Mouse (Mus musculus) layer of hippocampus, postnatal 36 days (tissue): ENCODE results near the gene Scd1. TPM values are rescaled to one million over a fixed set of nuclear protein-coding genes. Genes with fewer than 3 reads are reported as not detected.

Experiments
- DNase-seq, 2 experiments: peaks; one replicate each; pipeline ENCODE4 v3.0.0; 2022
- total RNA-seq, 2 experiments: library from RNA; stranded (reverse); gene quantifications; 2 replicates each; pipeline ENCODE4 v1.2.3; 2021

Scd1 gene
- total RNA-seq: 100 to 1,000 TPM; 121 to 157 TPM

DNA sequence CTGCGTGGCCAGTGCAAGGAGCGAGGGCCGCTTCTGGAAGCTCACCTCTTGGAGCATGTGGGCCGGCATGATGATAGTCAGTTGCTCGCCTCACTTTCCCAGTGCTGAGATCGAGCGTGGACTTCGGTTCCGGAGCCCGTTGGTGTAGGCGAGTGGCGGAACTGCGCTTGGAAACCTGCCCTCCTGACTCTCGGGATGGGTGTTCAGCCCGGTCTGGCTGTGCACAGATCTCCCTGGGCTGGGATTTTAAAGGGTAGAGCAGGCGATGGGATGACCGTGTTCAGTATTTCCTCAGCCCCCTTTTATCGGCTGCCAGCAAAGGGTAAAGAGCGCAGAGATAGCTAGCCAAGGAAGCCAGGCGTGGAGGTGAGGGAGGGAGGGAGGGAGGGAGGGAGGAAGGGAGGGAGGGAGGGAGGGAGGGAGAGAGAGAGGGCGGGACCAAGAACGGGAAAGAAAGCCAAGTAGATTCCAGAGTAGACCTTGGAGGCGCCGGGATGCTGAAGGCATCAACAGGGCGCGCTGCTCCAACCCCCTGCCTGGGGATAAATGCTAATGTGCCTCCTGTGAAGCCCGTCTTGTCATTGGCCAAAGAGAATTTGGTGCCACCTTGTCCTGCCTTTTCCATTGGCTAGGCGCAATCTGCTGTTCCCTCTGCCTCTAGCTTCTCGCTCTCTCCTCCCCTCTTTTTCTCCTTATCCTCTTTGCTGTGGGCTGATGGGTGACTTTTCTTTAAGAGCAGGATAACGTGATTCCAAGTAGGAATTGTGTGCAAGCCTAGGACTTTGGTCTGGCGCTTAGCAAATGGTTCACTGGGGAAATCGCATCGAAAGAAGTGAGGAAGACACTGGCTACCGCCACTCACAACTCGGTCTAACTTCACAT, at the start of gene Scd1:
Gene Scd1, minus strand, starts transcription at position 539 of the 882 bp plus-strand sequence.
- peak; percentile 67 for DNase-seq

DNA sequence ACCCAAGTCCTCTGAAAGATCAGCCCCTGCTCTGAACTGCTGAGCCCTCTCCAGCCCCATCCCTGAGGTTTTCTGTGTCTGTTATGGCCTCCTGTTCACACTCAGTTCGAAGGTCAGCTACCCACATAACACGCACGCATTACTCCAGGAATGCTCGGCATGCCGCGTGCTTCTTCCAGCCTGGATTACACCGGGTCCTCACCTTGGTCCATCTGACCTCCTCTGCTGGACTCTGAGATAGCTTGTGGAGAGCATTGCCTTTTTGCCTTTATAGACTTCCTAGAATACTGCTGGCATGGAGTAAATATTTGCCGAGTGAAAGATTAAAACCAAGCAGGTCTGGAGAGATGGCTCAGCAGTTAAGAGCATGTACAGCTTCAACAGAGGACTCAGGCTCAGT, 47.7 kb upstream of the Scd1 start:
- DNase-seq: no peak

DNA sequence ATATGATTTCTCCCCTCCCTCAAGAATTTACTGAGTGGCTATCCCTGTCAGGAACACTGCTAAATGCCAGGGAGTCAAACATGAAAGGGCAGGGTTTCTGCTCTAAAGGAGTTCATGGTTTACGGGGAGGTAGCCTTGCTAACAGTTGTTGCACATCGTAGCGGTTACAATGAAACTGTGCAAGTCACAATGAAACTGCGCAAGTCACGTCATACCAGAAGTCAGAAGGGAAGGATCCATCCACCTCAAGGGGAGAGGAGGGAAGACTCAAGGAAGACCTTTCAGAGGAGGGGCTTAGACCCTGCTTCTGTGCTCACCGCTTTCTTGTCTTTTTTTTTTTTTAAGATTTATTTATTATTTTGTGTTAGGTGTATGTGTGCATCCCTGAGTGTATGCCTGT, 47.2 kb upstream of the Scd1 start:
- no peak for DNase-seq

DNA sequence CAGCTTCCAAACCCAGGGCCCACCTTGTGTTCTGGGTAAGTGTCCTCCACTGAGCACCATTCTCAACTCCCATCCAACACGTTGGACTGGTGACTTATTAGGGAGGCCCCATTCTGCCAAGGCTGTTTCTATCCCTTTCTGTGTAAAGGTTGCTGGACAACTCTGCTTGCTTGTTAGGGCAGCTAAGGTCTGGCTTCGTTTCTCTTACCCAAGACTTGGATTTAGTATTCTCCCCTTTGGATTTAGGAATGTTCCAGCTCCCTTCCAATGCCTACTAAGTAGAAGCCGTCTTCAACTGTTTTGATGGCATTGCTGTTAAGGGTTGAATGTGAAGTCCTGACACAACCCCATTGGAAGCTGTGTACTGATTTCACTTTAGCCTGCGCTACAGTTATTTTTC, 40.2 kb upstream of the Scd1 start:
- DNase-seq: no peak

DNA sequence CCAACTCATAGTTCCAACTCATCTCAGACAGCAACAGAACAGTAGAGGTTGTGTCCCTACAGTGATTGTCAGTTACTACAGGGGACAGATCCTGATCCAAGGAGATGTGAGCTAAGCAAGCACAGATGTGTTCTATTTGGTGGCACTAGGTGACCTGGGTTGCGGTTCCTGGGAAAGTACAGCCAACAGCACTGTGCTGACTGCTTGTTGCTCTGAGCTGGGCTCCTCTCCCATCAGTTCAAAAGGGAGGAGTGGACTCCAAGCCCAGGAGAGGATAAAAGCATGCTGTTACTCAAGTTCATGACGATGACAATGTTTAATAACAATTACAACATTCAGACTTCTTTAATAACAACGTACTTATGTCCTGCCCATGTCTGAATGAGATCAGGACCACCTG, 38.1 kb upstream of the Scd1 start:
- no peak for DNase-seq

GRCm38 (mm10) chr19:44439302-44439701, 31.6 kb upstream of the Scd1 start:
- no peak for DNase-seq

GRCm38 (mm10) chr19:44437975-44438374, 30.3 kb upstream of the Scd1 start:
- no peak for DNase-seq

DNA sequence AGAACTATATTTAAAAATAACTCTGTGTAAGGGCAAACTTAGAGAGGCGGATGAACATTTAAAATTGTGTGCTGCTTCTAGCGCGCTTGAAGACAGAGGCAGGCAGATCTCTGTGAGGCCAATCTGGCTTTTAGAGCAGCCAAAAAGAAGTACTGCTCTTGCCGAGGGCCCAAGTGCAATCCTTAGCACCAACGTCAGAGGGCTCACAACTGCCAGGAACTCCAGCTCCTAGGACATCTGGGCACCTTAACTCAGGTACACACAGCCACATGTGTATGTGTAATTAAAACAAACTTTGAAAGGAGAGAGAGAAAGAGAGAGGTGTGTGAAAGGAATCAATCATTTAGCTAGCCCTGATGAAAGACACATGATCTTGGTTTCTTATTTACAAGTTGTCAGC, 24.4 kb upstream of the Scd1 start:
- DNase-seq: no peak

- DNase-seq: no peak
Observed at GRCm38 (mm10) chr19:44427721-44428120, 20.0 kb upstream of the Scd1 start.

- DNase-seq: no peak
Observed at GRCm38 (mm10) chr19:44422051-44422631, 14.5 kb upstream of the Scd1 start.

DNA sequence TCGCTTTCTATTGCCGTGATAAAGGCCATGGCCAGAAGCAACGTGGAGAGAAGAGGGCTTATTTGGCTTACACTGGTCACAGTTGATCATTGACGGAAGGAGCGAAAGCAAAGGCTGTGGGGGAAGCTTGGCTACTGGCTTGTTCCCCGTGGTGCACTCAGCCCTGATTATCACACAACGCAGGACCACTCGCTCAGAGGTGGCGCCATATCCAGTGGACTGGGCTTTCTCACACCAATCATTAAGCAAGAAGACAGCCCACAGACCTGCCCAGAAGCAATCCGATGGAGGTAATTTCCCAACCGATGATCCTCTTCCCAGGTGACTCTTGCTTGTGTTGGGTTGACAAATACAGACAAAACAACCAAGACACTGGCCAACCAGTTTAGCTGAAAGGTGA, 11.9 kb upstream of the Scd1 start:
- DNase-seq: no peak

- peak; percentile 50 to 66 for DNase-seq
Observed at GRCm38 (mm10) chr19:44418945-44419344, 11.3 kb upstream of the Scd1 start.

DNA sequence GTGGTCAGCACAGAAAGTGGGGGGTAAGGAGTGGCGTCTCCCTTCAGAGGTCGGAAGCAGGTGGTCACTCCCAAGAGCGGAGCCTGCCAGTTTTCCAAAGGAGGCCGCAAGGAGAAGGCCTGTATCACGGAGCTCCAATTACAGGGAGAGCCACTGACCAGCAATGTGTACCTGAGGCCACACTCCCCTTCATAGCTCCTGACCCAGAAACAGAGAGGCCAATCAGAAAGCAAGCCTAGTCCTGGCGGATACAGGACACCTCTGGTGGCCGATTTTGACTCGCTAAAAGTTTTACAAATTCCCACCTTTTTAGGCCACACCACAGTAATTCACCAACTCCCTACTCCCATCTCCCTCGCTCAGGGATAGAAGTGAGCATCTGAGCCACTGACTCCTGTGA, 10.9 kb upstream of the Scd1 start:
- DNase-seq: no peak

GRCm38 (mm10) chr19:44418061-44418460, 10.4 kb upstream of the Scd1 start:
- no peak for DNase-seq

- no peak for DNase-seq
Observed at GRCm38 (mm10) chr19:44417448-44417847, 9.8 kb upstream of the Scd1 start.

GRCm38 (mm10) chr19:44416240-44416639, 8.6 kb upstream of the Scd1 start:
- no peak for DNase-seq

DNA sequence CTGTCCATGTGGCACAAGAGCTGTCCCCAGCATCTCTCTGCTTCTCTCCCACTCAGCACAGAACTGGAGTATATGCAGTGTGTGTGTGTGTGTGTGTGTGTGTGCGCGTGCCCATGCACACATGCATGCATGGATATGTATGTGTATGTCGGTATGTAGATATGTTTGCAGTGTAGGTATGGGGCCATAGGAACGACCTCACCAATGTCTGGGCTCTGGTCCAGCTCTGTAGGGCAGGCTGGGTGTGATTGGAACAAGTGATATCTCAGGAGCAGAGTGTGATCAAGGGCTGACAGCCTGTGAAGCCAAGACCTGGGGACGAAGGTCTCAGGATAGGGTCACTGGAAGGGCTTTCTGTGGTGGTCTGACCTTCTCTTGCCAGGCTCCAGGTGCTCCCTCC, 7.8 kb upstream of the Scd1 start:
- DNase-seq: no peak

DNA sequence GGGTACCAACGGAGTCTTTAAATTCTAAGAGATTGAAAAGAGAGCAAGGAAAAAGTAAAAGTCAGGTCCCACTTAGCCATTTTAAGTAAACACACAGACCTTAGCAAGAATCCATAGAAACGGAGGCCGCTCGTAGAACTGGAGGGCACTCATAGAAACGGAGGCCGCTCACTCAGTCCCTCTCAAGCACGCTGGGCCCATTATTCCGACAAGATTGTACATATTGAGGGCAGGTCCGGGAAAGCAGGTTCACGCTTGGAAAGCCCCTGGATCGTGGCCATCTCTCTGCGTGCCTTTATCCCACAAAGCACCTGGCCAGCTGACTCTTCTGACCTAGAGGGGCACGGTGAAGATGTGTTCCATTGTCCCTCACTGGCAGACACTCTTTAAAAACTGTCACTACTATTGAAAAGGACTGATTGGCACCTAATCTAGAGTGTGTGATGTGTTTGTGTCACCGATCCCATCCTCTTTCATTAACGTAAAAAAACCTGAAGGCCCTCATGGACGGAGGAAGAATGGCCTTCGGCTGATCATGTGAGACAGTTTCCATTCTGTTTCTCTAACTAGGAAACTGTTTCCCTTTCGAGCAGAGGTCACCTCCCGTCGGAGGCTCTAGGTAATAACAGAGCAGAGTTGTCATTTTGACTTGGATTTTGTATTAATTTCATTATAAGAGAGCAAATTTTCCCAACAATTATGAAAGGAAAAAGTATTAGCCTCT, 2.8 kb upstream of the Scd1 start:
- DNase-seq: no peak

GRCm38 (mm10) chr19:44408595-44408994, 916 bp upstream of the Scd1 start:
- DNase-seq: no peak

- peak in 1 of 2 experiments; percentile 48 for DNase-seq
Observed at GRCm38 (mm10) chr19:44408223-44408545, 505 bp upstream of the Scd1 start.

DNA sequence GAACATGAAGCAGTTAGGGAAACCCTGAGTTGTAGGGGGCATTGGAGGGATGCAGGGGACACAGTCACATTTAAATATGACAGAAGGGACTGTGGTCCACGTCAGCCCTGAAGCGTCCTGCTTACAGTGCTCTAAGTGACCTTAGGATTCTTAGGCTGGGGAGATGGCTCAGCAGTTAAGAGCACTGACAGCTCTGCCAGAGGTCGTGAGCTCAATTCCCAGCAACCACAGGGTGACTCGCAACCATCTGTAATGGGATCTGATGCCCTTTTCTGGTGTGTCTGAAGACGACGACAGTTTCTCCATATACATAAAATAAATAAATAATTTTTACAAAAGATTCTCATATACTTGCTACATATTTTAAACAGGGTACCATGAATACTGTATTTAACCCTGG, 4.1 kb downstream of the Scd1 start:
- no peak for DNase-seq

- DNase-seq: no peak
Observed at GRCm38 (mm10) chr19:44400484-44401197, 7.0 kb downstream of the Scd1 start.

- no peak for DNase-seq
Observed at GRCm38 (mm10) chr19:44400076-44400475, 7.6 kb downstream of the Scd1 start.
